Mouse (Mus musculus) E14TG2a.4 (cell line): ENCODE data around the gene Ccl22.

Experiments
- CTCF ChIP-seq: conservative IDR thresholded peaks from 2 replicates; pipeline ENCODE4 v1.5.1; 2014; ENCODE audit warnings: low read length
- NANOG ChIP-seq: IDR thresholded peaks from 2 replicates; pipeline ENCODE4 v1.6.1; 2014; ENCODE audit warnings: borderline replicate concordance, low read length, mixed read lengths

- TF ChIP-seq CTCF = no peak
- TF ChIP-seq NANOG = no peak
These were observed 38.5 kb downstream of the Ccl22 start for GRCm38 (mm10) chr8:94783890-94784289.
